Mouse (Mus musculus) large intestine, adult 2 months (tissue): ENCODE measurements around the gene Ttc21b. TPM values are rescaled to one million over a fixed set of nuclear protein-coding genes. Genes with fewer than 3 reads are reported as not detected.

ENCODE experiments used
- polyA plus RNA-seq: library from polyadenylated mRNA; depleted of rRNA; stranded (reverse); fragments of >200 nt; gene quantifications from 2 replicates; pipeline ENCODE4 v1.2.3, GENCODE M21; 2012; rRNA removed

Gene Ttc21b
- polyA plus RNA-seq, 1 experiment: 0.88 TPM

Other genes starting within 250 kb of the Ttc21b start
- 11.1 and 11.8 TPM in 2 replicates for gene Galnt3, start 131.6 kb downstream of the Ttc21b start, polyA plus RNA-seq
- not detected in 2 replicates for gene Scn1a, start 184.2 kb upstream of the Ttc21b start, polyA plus RNA-seq